Mouse (Mus musculus): ENCODE measurements at regions not wholly inside any gene's neighbourhood (a gene's known extent, or its start where the extent isn't known, plus 50 kb on each side); places are given as distances from the start of the nearest gene placed in this dataset.

- no peak for DNase-seq
These were observed 97.4 kb upstream of the Dock11 start for GRCm38 (mm10) chrX:35791273-35791672.

- DNase-seq: peak; percentile 40
These were observed 75.4 kb upstream of the Dock11 start for GRCm38 (mm10) chrX:35813206-35813605.

GRCm38 (mm10) chrX:35834411-35834810 is 54.2 kb upstream of the Dock11 start:
- DNase-seq: peak; percentile 37

GRCm38 (mm10) chrX:35838064-35838463 is 50.6 kb upstream of the Dock11 start:
- DNase-seq: no peak
